Mouse (Mus musculus) stomach, adult 2 months (tissue): ENCODE results near the gene Atp5f1. TPM values are rescaled to one million over a fixed set of nuclear protein-coding genes. Genes with fewer than 3 reads are reported as not detected.

Experiments used
- polyA plus RNA-seq: library from polyadenylated mRNA; depleted of rRNA; stranded (reverse); fragments of >200 nt; gene quantifications from 2 replicates; pipeline ENCODE4 v1.2.3, GENCODE M21; 2012; rRNA removed

The Atp5f1 gene
- polyA plus RNA-seq: 131 and 150 TPM in 2 replicates

GRCm38 (mm10) chr3:105959999-105960398 is at the start of gene Atp5f1:
Atp5f1 (minus strand) TSS chr3:105960099.

GRCm38 (mm10) chr3:105973411-105973810 is 13.5 kb upstream of the Atp5f1 start, which contains the start of gene Ovgp1:
Ovgp1 (plus strand) TSS chr3:105973711.

GRCm38 (mm10) chr3:105958974-105959580 is 822 bp downstream of the Atp5f1 start, which contains the start of gene Wdr77:
Wdr77 (plus strand) TSS chr3:105959369.

GRCm38 (mm10) chr3:105932240-105933071 is 27.4 kb downstream of the Atp5f1 start, which contains the start of gene I830077J02Rik:
I830077J02Rik (minus strand) TSS chr3:105932664.

Other genes starting within 250 kb of the Atp5f1 start
- 0.53 and 1.1 TPM in 2 replicates for gene Rap1a, start 158.8 kb downstream of the Atp5f1 start, polyA plus RNA-seq
- 0.26 and 0.28 TPM in 2 replicates for gene Adora3, start 89.2 kb downstream of the Atp5f1 start, polyA plus RNA-seq
- 0.46 TPM in 1 of 2 replicates, not detected in the other for gene Tmigd3, start 89.2 kb downstream of the Atp5f1 start, polyA plus RNA-seq
- gene I830077J02Rik, start 27.4 kb downstream of the Atp5f1 start, polyA plus RNA-seq: 0.16 and 0.23 TPM in 2 replicates
- gene Wdr77, start 730 bp downstream of the Atp5f1 start, polyA plus RNA-seq: 6.2 and 11.8 TPM in 2 replicates
- 0.12 and 0.34 TPM in 2 replicates for gene Ovgp1, start 13.6 kb upstream of the Atp5f1 start, polyA plus RNA-seq
- not detected in 2 replicates for gene Pifo, start 54.5 kb upstream of the Atp5f1 start, polyA plus RNA-seq
- 0.17 TPM in 1 of 2 replicates, not detected in the other for gene Chil5, start 72.7 kb upstream of the Atp5f1 start, polyA plus RNA-seq
- 1,935 and 3,003 TPM in 2 replicates for gene Chia1, start 153.1 kb upstream of the Atp5f1 start, polyA plus RNA-seq
- 0.18 and 0.31 TPM in 2 replicates for gene Chil3, start 207.5 kb upstream of the Atp5f1 start, polyA plus RNA-seq